Mouse (Mus musculus) neutrophil, adult 65 days (primary cell): ENCODE data around the gene Myb. TPM values are rescaled to one million over a fixed set of nuclear protein-coding genes. Genes with fewer than 3 reads are reported as not detected.

ENCODE experiments used
- total RNA-seq: library from RNA; stranded (reverse); gene quantifications from 2 replicates; pipeline ENCODE4 v1.2.4, GENCODE M21; 2023

Myb gene
- total RNA-seq, result 43.2 and 45.6 TPM in 2 replicates

DNA sequence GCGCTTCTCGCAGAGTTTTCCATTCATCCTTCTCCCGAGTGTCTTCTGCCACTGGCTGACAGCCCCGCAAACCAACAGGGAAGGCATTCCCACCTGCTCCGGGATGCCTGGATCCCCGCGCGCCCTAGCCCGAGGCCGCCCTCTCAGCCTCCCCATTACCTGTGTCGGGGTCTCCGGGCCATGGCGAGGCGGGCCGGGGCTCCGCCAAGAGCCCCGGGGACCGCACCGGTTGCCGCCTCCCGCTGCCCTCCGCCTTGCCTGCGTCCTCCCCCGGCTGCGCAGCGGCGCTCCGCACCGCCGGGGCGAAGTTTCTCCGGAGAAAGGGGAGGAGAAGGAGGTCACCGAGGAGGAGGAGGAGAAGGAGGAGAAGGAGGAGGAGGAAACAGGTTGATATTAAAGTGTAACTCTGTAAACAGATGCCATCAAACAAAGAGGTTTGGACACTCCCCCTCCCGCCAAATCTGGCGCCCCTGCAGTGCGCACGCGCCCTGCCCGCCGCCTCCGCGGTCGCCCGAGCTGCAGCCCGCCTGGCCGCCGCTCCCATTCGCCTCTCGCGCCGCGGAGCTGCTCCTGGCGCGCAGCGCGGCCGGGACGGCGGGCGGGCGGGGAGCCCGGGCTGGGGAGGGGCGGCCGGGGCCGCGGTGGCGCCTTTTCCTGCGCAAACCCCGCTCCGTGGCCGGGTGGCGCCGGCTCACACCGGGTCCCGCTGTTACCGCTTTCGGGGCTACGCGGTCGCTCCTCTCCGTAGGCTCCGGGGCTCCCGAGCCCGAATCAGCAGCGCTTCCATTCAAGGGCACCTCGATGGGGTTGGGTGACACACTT lies at the start of gene Myb:
TSS of gene Myb (minus strand) at position 448 of the 822 bp plus-strand sequence.

Other genes with a start within 250 kb of the Myb start
- 6.4 and 7.7 TPM in 2 replicates for gene Ahi1, start 208.4 kb downstream of the Myb start, total RNA-seq
- 53.7 and 69.7 TPM in 2 replicates for gene Hbs1l, start 135.0 kb upstream of the Myb start, total RNA-seq
- not detected in 2 replicates for gene Aldh8a1, start 216.3 kb upstream of the Myb start, total RNA-seq